Mouse (Mus musculus) left cerebral cortex, postnatal 25 days (tissue): ENCODE results near the gene Mroh2a. TPM values are rescaled to one million over a fixed set of nuclear protein-coding genes. Genes with fewer than 3 reads are reported as not detected.

ENCODE experiments used
- DNase-seq, 2 experiments: peaks; one replicate each; pipeline ENCODE4 v3.0.0; 2022; ENCODE audit warnings: low spot score in 2 of 2, mixed read lengths in 1 of 2
- intact Hi-C: fragments of 180-260 bp; cut with DNase I; formaldehyde crosslinking; loops from one replicate; pipeline ENCODE4 v1.15.1; 2025
- total RNA-seq, 2 experiments: library from RNA; stranded (reverse); gene quantifications; 2 replicates each; pipeline ENCODE4 v1.2.3; 2021

Gene Mroh2a
- total RNA-seq, result under 1 TPM in 1 of 2 experiments, not detected in 1; 0.07 TPM

GRCm38 (mm10) chr1:88226670-88227379 is at the start of gene Mroh2a:
Gene Mroh2a (plus strand): TSS chr1:88226986.
- no peak for DNase-seq
- intact Hi-C loops, result no loop called here

GRCm38 (mm10) chr1:88179657-88180056 is 47.1 kb upstream of the Mroh2a start:
- no peak for DNase-seq
- intact Hi-C loops, result no loop called here

- intact Hi-C loops, result no loop called here
- DNase-seq, result no peak
These were observed 40.4 kb upstream of the Mroh2a start for GRCm38 (mm10) chr1:88186325-88186935.

GRCm38 (mm10) chr1:88192136-88192535 is 34.6 kb upstream of the Mroh2a start:
- intact Hi-C loops, result no loop called here
- DNase-seq, result no peak

- DNase-seq, result no peak
- intact Hi-C loops, result no loop called here
These were observed 31.1 kb upstream of the Mroh2a start for GRCm38 (mm10) chr1:88195687-88196086.

GRCm38 (mm10) chr1:88197443-88197842 is 29.3 kb upstream of the Mroh2a start:
- DNase-seq, result no peak
- intact Hi-C loops, result no loop called here

- intact Hi-C loops, result no loop called here
- DNase-seq, result no peak
These were observed 26.8 kb upstream of the Mroh2a start for GRCm38 (mm10) chr1:88199996-88200395.

GRCm38 (mm10) chr1:88200456-88200855 is 26.3 kb upstream of the Mroh2a start, which contains the start of gene Ugt1a2:
Gene Ugt1a2 (plus strand): TSS chr1:88200601.
- intact Hi-C loops, result no loop called here
- no peak for DNase-seq

- DNase-seq, result peak; percentile 87 to 91
- intact Hi-C loops, result no loop called here
These were observed 21.4 kb upstream of the Mroh2a start, which contains the start of gene Dnajb3 for GRCm38 (mm10) chr1:88205294-88205922. Gene Dnajb3 (minus strand): TSS chr1:88205782.

- DNase-seq, result no peak
- intact Hi-C loops, result no loop called here
These were observed 19.8 kb upstream of the Mroh2a start for GRCm38 (mm10) chr1:88206843-88207479.

- intact Hi-C loops, result no loop called here
- DNase-seq, result no peak
These were observed 15.0 kb upstream of the Mroh2a start, which contains the start of gene Ugt1a1 for GRCm38 (mm10) chr1:88211812-88212211. Gene Ugt1a1 (plus strand): TSS chr1:88211959.

GRCm38 (mm10) chr1:88212341-88213045 is 14.3 kb upstream of the Mroh2a start:
- intact Hi-C loops, result no loop called here
- DNase-seq, result no peak

GRCm38 (mm10) chr1:88213061-88213460 is 13.7 kb upstream of the Mroh2a start:
- DNase-seq, result no peak
- intact Hi-C loops, result no loop called here

GRCm38 (mm10) chr1:88213766-88214461 is 12.9 kb upstream of the Mroh2a start:
- no peak for DNase-seq
- intact Hi-C loops, result no loop called here

GRCm38 (mm10) chr1:88214462-88214952 is 12.3 kb upstream of the Mroh2a start:
- intact Hi-C loops, result no loop called here
- DNase-seq, result no peak

- no peak for DNase-seq
- intact Hi-C loops, result no loop called here
These were observed 11.1 kb upstream of the Mroh2a start for GRCm38 (mm10) chr1:88215466-88216380.

- intact Hi-C loops, result no loop called here
- DNase-seq, result no peak
These were observed 10.2 kb upstream of the Mroh2a start for GRCm38 (mm10) chr1:88216551-88216950.

GRCm38 (mm10) chr1:88217144-88217543 is 9.6 kb upstream of the Mroh2a start:
- no peak for DNase-seq
- intact Hi-C loops, result no loop called here
